ENCODE assay signal across 8 mouse cellular contexts in the genomic region with DNA sequence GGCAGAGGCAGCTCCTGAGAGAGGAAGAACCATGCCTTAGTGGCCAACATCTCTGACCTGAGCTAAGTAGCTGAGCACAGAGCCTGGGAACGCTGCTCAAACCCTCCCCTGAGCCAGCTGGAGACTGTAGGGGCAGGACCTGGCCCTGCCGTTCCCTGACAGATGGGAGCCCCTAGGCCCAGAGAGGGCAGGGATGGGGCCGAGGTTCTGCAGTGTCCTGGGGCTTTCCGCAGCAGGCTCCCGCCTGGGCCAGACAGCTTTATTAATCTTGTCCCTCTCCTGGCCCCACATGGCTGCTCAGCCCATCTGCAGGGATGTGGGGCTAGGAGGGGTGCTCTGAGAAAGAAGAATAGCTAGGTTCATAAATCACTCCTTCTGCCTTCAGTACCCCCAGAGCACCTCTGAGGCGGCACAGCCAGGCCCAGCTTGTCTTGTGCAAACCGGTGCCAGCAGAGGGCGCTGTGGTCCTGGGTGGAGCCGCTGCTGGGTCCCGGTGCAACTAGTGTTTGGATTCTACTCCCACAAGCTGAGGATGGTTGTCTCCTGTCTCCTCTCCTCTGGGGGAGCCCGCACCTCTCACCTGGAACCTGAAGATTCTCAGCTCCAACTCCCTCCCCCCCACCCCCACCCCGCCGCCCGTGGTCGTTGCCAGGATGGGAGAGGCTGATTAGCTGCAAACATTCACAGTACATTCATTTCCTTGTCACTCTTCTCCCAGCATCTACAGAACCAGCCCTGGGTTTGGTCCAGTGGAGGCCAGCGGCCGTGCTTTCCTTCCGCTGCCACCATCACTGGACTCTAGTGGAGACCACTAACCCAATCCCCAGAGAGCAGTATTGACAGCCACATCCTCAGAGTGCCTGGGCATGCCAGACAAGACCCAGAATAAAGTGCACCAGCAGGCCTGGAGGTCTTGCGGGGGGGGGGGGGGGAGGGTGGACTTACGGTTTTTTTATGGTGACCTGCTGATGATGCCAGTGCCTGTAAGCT. TPM values are rescaled to one million over a fixed set of nuclear protein-coding genes. Genes with fewer than 3 reads are reported as not detected.
A peak's percentile ranks its signal among the peaks of the same experiment; 100 is the strongest.
DNase-seq lines count a peak whose midpoint lies in the region; ATAC-seq and TF ChIP-seq lines count a peak whose summit lies in the region.

No protein-coding gene starts in this region.

- DNase-seq in 416B (ENCODE audit: low read depth): peak; percentile 34
- peak; percentile 95 for DNase-seq in kidney, postnatal 0 days (ENCODE audit: low spot score)
- DNase-seq in liver, adult 2 months (ENCODE audit: extremely low read depth, low read depth, low spot score): peak; percentile 13

- peak; percentile 70; the same call in 1 of the 2 replicates for ATAC-seq in embryonic facial prominence, embryonic 15.5 days (ENCODE audit: insufficient number of reproducible peaks, low FRiP score, low TSS enrichment, low read depth)
- peak; percentile 51; the same call in 1 of the 2 replicates for ATAC-seq in heart, embryonic 12.5 days (ENCODE audit: insufficient number of reproducible peaks, low FRiP score)
- peak; percentile 78 for ATAC-seq in kidney, postnatal 0 days (replicated peaks; ENCODE audit: low FRiP score, low read depth)
- ATAC-seq in neural tube, embryonic 13.5 days (ENCODE audit: low read depth): peak; percentile 78

- no peaks in the 10 kb centered on the region for H3K79me2 ChIP-seq in liver, adult 2 months (ENCODE audit: control insufficient read depth, insufficient read depth, low read length)

- H3K9me3 ChIP-seq in embryonic facial prominence, embryonic 15.5 days (replicated peaks): no peaks in the 10 kb centered on the region
- no peaks in the 10 kb centered on the region for H3K9me3 ChIP-seq in heart, embryonic 12.5 days (replicated peaks)
- no peaks in the 10 kb centered on the region for H3K9me3 ChIP-seq in kidney, postnatal 0 days (replicated peaks; ENCODE audit: low read length)
- no peaks in the 10 kb centered on the region for H3K9me3 ChIP-seq in neural tube, embryonic 13.5 days

- peak overlapping the region; percentile 15; the same call in 1 of the 2 replicates for H3K4me2 ChIP-seq in embryonic facial prominence, embryonic 15.5 days (replicated peaks)
- H3K4me2 ChIP-seq in heart, embryonic 12.5 days: no peak overlapping the region
- H3K4me2 ChIP-seq in kidney, postnatal 0 days (ENCODE audit: low read length): no peak overlapping the region
- H3K4me2 ChIP-seq in neural tube, embryonic 13.5 days: peak overlapping the region; percentile 38

- no peaks in the 10 kb centered on the region for H3K4me1 ChIP-seq in bone marrow, adult 2 months (ENCODE audit: control insufficient read depth, insufficient read depth, low read length)
- peaks cover 25% of the 10 kb centered on the region for H3K4me1 ChIP-seq in embryonic facial prominence, embryonic 15.5 days
- H3K4me1 ChIP-seq in heart, embryonic 12.5 days (replicated peaks): peaks cover 40% of the 10 kb centered on the region
- peaks cover 20% of the 10 kb centered on the region for H3K4me1 ChIP-seq in kidney, postnatal 0 days (replicated peaks; ENCODE audit: insufficient read depth, low read length)
- H3K4me1 ChIP-seq in liver, adult 2 months (ENCODE audit: control insufficient read depth, insufficient read depth, low read length): no peaks in the 10 kb centered on the region
- peaks cover 74% of the 10 kb centered on the region for H3K4me1 ChIP-seq in neural tube, embryonic 13.5 days (replicated peaks)
- peaks cover 7% of the 10 kb centered on the region for H3K4me1 ChIP-seq in testis, adult 2 months (ENCODE audit: control insufficient read depth, insufficient read depth, low read length)

- no peaks in the 10 kb centered on the region for H3K27me3 ChIP-seq in embryonic facial prominence, embryonic 15.5 days
- H3K27me3 ChIP-seq in heart, embryonic 12.5 days (replicated peaks): no peaks in the 10 kb centered on the region
- no peaks in the 10 kb centered on the region for H3K27me3 ChIP-seq in kidney, postnatal 0 days (ENCODE audit: insufficient read depth, low read length)
- H3K27me3 ChIP-seq in liver, adult 2 months (ENCODE audit: control insufficient read depth, insufficient read depth, low read length): no peaks in the 10 kb centered on the region
- H3K27me3 ChIP-seq in neural tube, embryonic 13.5 days: no peaks in the 10 kb centered on the region
- H3K27me3 ChIP-seq in testis, adult 2 months (ENCODE audit: control insufficient read depth, insufficient read depth, low read length): no peaks in the 10 kb centered on the region

- peak; percentile 70 for TF ChIP-seq CTCF in bone marrow, adult 2 months (IDR thresholded peaks at IDR 0.05; ENCODE audit: control insufficient read depth, insufficient read depth, low read length)
- TF ChIP-seq CTCF in kidney, postnatal 0 days (IDR thresholded peaks at IDR 0.05; ENCODE audit: low read depth): peak; percentile 92
- TF ChIP-seq CTCF in liver, adult 2 months (IDR thresholded peaks at IDR 0.05; ENCODE audit: low read depth, low read length): peak; percentile 83
- TF ChIP-seq CTCF in testis, adult 2 months (IDR thresholded peaks at IDR 0.05; ENCODE audit: control insufficient read depth, insufficient read depth, insufficient replicate concordance, low read depth, low read length): peak; percentile 94

- no peak for TF ChIP-seq POLR2A in bone marrow, adult 2 months (IDR thresholded peaks at IDR 0.05; ENCODE audit: borderline replicate concordance, control insufficient read depth, low read depth, low read length)
- TF ChIP-seq POLR2A in liver, adult 2 months (IDR thresholded peaks at IDR 0.05; ENCODE audit: extremely low read depth, insufficient read depth, low read length): no peak
- no peak for TF ChIP-seq POLR2A in testis, adult 2 months (IDR thresholded peaks at IDR 0.05; ENCODE audit: control insufficient read depth, low read depth, low read length)

- no peak overlapping the region for H3K9ac ChIP-seq in embryonic facial prominence, embryonic 15.5 days
- peak overlapping the region; percentile 41; the same call in 1 of the 2 replicates for H3K9ac ChIP-seq in heart, embryonic 12.5 days
- H3K9ac ChIP-seq in kidney, postnatal 0 days (ENCODE audit: low read depth, low read length): no peak overlapping the region
- H3K9ac ChIP-seq in liver, adult 2 months (ENCODE audit: low read depth, low read length): no peak overlapping the region
- H3K9ac ChIP-seq in neural tube, embryonic 13.5 days: peak overlapping the region; percentile 38

- no peak overlapping the region for H3K27ac ChIP-seq in bone marrow, adult 2 months (ENCODE audit: control insufficient read depth, insufficient read depth, low read depth, low read length, poor library complexity)
- peak overlapping the region; percentile 65 for H3K27ac ChIP-seq in embryonic facial prominence, embryonic 15.5 days (replicated peaks)
- no peak overlapping the region for H3K27ac ChIP-seq in heart, embryonic 12.5 days (ENCODE audit: poor library complexity, severe bottlenecking)
- H3K27ac ChIP-seq in kidney, postnatal 0 days: peak overlapping the region; percentile 28; the same call in 1 of the 2 replicates
- no peak overlapping the region for H3K27ac ChIP-seq in liver, adult 2 months (replicated peaks; ENCODE audit: insufficient read depth, low read depth, low read length)
- H3K27ac ChIP-seq in neural tube, embryonic 13.5 days (replicated peaks): peak overlapping the region; percentile 88
- H3K27ac ChIP-seq in testis, adult 2 months (ENCODE audit: control insufficient read depth, insufficient read depth, low read depth, low read length): peak overlapping the region; percentile 5; the same call in 1 of the 2 replicates

- H3K36me3 ChIP-seq in embryonic facial prominence, embryonic 15.5 days: no peaks in the 10 kb centered on the region
- peaks cover 23% of the 10 kb centered on the region for H3K36me3 ChIP-seq in heart, embryonic 12.5 days
- no peaks in the 10 kb centered on the region for H3K36me3 ChIP-seq in kidney, postnatal 0 days (ENCODE audit: insufficient read depth, low read length)
- no peaks in the 10 kb centered on the region for H3K36me3 ChIP-seq in liver, adult 2 months (ENCODE audit: control insufficient read depth, insufficient read depth, low read length)
- H3K36me3 ChIP-seq in neural tube, embryonic 13.5 days: peaks cover 17% of the 10 kb centered on the region
- H3K36me3 ChIP-seq in testis, adult 2 months (ENCODE audit: control insufficient read depth, insufficient read depth, low read length): no peaks in the 10 kb centered on the region

- no peak overlapping the region for H3K4me3 ChIP-seq in bone marrow, adult 2 months (replicated peaks; ENCODE audit: control insufficient read depth, low read depth, low read length)
- H3K4me3 ChIP-seq in embryonic facial prominence, embryonic 15.5 days (replicated peaks): no peak overlapping the region
- no peak overlapping the region for H3K4me3 ChIP-seq in heart, embryonic 12.5 days
- no peak overlapping the region for H3K4me3 ChIP-seq in kidney, postnatal 0 days (replicated peaks; ENCODE audit: low read depth, low read length)
- H3K4me3 ChIP-seq in liver, adult 2 months (ENCODE audit: insufficient read depth, low read depth, low read length): no peak overlapping the region
- H3K4me3 ChIP-seq in neural tube, embryonic 13.5 days: no peak overlapping the region
- H3K4me3 ChIP-seq in testis, adult 2 months (ENCODE audit: control insufficient read depth, low read depth, low read length): no peak overlapping the region

- 42% methylated on average over 20 of the region's 20 CpGs for WGBS in bone marrow, adult 2 months
- 16% methylated on average over 20 of the region's 20 CpGs for WGBS in embryonic facial prominence, embryonic 15.5 days
- 24% methylated on average over 20 of the region's 20 CpGs for WGBS in heart, embryonic 12.5 days
- WGBS in kidney, postnatal 0 days: 9% methylated on average over 20 of the region's 20 CpGs
- WGBS in liver, adult 2 months: 35% methylated on average over 20 of the region's 20 CpGs
- WGBS in neural tube, embryonic 13.5 days: 2% methylated on average over 20 of the region's 20 CpGs

RNA-seq across cellular contexts. Expression of a gene that starts 39.6 kb away (rescaled TPM):
- 11.2 and 14.1 TPM in 2 replicates for polyA plus RNA-seq in bone marrow, adult 2 months (2011; ENCODE audit: insufficient read depth, insufficient read length, low replicate concordance, missing spikeins)
- 33.5 and 46.4 TPM in 2 replicates for polyA plus RNA-seq in embryonic facial prominence, embryonic 15.5 days (2015; fragmentation: Nextera tagmentation; extraction: Ambion mirVana)
- 25.2 and 26.7 TPM in 2 replicates for polyA plus RNA-seq in heart, embryonic 12.5 days (2016; fragmentation: Nextera tagmentation; extraction: Ambion mirVana)
- 24.9 and 28.3 TPM in 2 replicates for polyA plus RNA-seq in kidney, postnatal 0 days (2015; fragmentation: Nextera tagmentation; extraction: Ambion mirVana)
- total RNA-seq in liver, adult 2 months (2014; rRNA removed): 1.9 and 5.0 TPM in 2 replicates
- 7.1 and 9.1 TPM in 2 replicates for polyA plus RNA-seq in liver, adult 2 months (2012; rRNA removed)
- polyA plus RNA-seq in neural tube, embryonic 13.5 days (2015; fragmentation: Nextera tagmentation; extraction: Ambion mirVana): 137 and 150 TPM in 2 replicates
- 51.6 and 54.3 TPM in 2 replicates for polyA plus RNA-seq in testis, adult 2 months (2012; rRNA removed)

Comparison
In these comparisons a context has a peak if more than half of its experiments do, and no peak if none do; other contexts are left out.
1. DNase-seq: peak in every context shown above with its lines; median percentile 95 in kidney, postnatal 0 days; 34 in 416B; 13 in liver, adult 2 months.
2. H3K27ac ChIP-seq: peak in embryonic facial prominence, embryonic 15.5 days (single experiment), kidney, postnatal 0 days (single experiment), neural tube, embryonic 13.5 days (single experiment) and testis, adult 2 months (single experiment); none in bone marrow, adult 2 months (single experiment), heart, embryonic 12.5 days (single experiment) and liver, adult 2 months (single experiment).
3. H3K4me2 ChIP-seq: peak in embryonic facial prominence, embryonic 15.5 days (single experiment) and neural tube, embryonic 13.5 days (single experiment); none in heart, embryonic 12.5 days (single experiment) and kidney, postnatal 0 days (single experiment).
4. H3K9ac ChIP-seq: peak in heart, embryonic 12.5 days (single experiment) and neural tube, embryonic 13.5 days (single experiment); none in embryonic facial prominence, embryonic 15.5 days (single experiment), kidney, postnatal 0 days (single experiment) and liver, adult 2 months (single experiment).
5. Peak in every context shown above with its lines, with median percentiles within 50 percentile points of each other: CTCF ChIP-seq and ATAC-seq.